Mouse (Mus musculus) heart, embryonic 10.5 days (tissue): ENCODE results near the gene Fgfr2. TPM values are rescaled to one million over a fixed set of nuclear protein-coding genes. Genes with fewer than 3 reads are reported as not detected.

Experiments
- DNase-seq: peaks from one replicate; pipeline ENCODE4 v3.0.0-alpha.2; 2017; ENCODE audit warnings: low spot score
- H3K27ac ChIP-seq: fragments of 300-500 bp; sonication (generic); 2 replicates; pipeline ENCODE4 v1.5.1; 2016; ENCODE audit warnings: mild to moderate bottlenecking
- H3K27me3 ChIP-seq: fragments of 300-500 bp; sonication (generic); 2 replicates; pipeline ENCODE4 v1.6.1; 2016; ENCODE audit warnings: mild to moderate bottlenecking; ENCODE audit not compliant: poor library complexity, insufficient read depth, severe bottlenecking
- H3K36me3 ChIP-seq: fragments of 300-500 bp; sonication (generic); 2 replicates; pipeline ENCODE4 v1.6.1; 2016; ENCODE audit warnings: mild to moderate bottlenecking, moderate library complexity
- H3K4me1 ChIP-seq: fragments of 300-500 bp; sonication (generic); 2 replicates; pipeline ENCODE4 v1.6.1; 2016; ENCODE audit warnings: mild to moderate bottlenecking
- H3K4me3 ChIP-seq: fragments of 300-500 bp; sonication (generic); 2 replicates; pipeline ENCODE4 v1.5.1; 2016; ENCODE audit warnings: mild to moderate bottlenecking, moderate library complexity
- H3K9me3 ChIP-seq: fragments of 300-500 bp; sonication (generic); 2 replicates; pipeline ENCODE4 v1.6.1; 2016; ENCODE audit warnings: mild to moderate bottlenecking, moderate library complexity
- WGBS: fragments of 180-500 bp; shearing (Covaris S2); methylation state at CpG from one replicate; pipeline ENCODE4 v1.1.7; 2016; 5-methylcytosine and 5-hydroxymethylcytosine counted together
- polyA plus RNA-seq: library from polyadenylated mRNA; unstranded; fragments of >200 nt; fragmentation: Nextera tagmentation; extraction: Ambion mirVana; gene quantifications from 2 replicates; pipeline ENCODE4 v1.2.1, GENCODE M21; 2016

Gene Fgfr2
- polyA plus RNA-seq, 1 experiment from 2014 or later, result 46.6 TPM

- Histone ChIP-seq H3K4me3 (no peak overlapping the region), H3K9me3 (no peaks in the 10 kb centered on the region), H3K27me3 (no peaks in the 10 kb centered on the region), H3K4me1 (peaks cover 13% of the 10 kb centered on the region), H3K36me3 (no peaks in the 10 kb centered on the region), H3K27ac (no peak overlapping the region)
- WGBS, result 75% methylated on average over 5 of the region's 5 CpGs
- no peak for DNase-seq
Observed at GRCm38 (mm10) chr7:132423570-132423969, 699.6 kb downstream of the Fgfr2 start.

DNA sequence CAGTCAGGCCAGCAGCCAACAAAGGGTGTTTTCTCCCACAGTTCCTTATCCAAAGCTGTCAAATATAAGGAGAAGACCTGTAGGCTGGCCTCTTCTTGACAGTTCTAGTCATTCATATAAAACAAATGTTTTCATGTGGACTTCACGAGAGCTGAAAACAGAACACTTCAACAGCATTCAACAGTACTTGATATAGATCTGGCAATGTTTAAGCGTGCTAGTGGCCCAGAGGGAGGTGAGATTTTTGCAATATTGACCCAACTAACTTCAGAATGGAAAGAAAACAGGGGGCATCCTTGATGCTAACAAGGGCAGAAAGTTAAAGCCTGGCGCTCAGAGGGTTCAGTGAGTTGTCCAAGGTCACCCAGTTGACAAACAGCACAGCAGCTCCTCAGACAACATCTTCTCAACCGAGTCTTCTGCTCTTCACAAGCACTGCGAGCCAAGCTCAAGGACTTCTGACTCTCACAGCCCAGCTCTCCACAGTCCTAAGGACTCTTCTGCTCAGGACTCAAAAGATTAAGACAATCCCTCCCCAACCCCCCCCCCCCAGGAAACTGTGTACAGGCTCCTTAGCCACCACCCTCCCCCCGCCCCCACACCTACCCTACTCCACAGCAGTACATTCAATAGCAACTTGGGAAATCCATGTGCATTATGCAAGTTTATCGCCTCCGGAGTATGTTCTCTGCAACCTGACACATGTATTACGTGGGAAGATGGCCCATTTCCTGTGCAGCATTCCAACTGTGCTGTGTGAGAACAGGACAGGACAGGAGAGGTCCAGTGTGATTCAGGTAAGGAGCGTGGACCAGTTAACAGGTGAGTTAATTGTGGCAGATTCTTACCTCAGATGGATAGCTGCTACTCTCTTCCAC lies 703.5 kb downstream of the Fgfr2 start:
- Histone ChIP-seq H3K9me3 (no peaks in the 10 kb centered on the region), H3K4me3 (no peak overlapping the region), H3K4me1 (no peaks in the 10 kb centered on the region), H3K27ac (no peak overlapping the region), H3K36me3 (no peaks in the 10 kb centered on the region), H3K27me3 (no peaks in the 10 kb centered on the region)
- WGBS, result 87% methylated on average over 10 of the region's 10 CpGs
- DNase-seq, result no peak

DNA sequence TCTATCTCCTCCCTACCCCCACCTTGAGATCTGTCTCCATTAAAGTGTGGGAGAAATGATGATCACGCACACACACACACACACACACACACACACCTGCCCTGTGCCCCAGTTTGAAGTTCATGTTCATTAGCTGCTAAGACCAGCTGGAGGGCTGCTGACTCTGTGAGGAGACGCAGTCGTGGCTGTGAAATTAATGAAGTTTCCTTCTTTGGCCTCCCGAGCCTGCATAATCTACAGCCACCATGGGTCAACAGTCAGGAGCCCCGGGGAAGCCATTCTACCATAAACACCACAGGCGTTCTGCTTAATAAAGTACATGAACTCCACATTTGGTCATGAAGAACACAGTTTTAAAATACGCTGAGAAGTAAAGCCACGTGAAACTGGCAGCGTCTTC lies 706.3 kb downstream of the Fgfr2 start:
- H3K4me1 ChIP-seq, result peaks cover 5% of the 10 kb centered on the region; the same call in 1 of the 2 replicates

GRCm38 (mm10) chr7:132415866-132416265 lies 707.3 kb downstream of the Fgfr2 start:
- Histone ChIP-seq H3K36me3 (no peaks in the 10 kb centered on the region), H3K27ac (no peak overlapping the region), H3K4me1 (peaks cover 5% of the 10 kb centered on the region; the same call in 1 of the 2 replicates), H3K9me3 (no peaks in the 10 kb centered on the region), H3K4me3 (no peak overlapping the region), H3K27me3 (no peaks in the 10 kb centered on the region)
- no peak for DNase-seq

More for the DNA sequence above, 706.3 kb downstream of the Fgfr2 start:
- H3K36me3 ChIP-seq, result no peaks in the 10 kb centered on the region
- DNase-seq, result no peak
- no peaks in the 10 kb centered on the region for H3K27me3 ChIP-seq
- no peaks in the 10 kb centered on the region for H3K9me3 ChIP-seq
- no peak overlapping the region for H3K27ac ChIP-seq
- 83% methylated on average over 9 of the region's 9 CpGs for WGBS
- H3K4me3 ChIP-seq, result no peak overlapping the region

DNA sequence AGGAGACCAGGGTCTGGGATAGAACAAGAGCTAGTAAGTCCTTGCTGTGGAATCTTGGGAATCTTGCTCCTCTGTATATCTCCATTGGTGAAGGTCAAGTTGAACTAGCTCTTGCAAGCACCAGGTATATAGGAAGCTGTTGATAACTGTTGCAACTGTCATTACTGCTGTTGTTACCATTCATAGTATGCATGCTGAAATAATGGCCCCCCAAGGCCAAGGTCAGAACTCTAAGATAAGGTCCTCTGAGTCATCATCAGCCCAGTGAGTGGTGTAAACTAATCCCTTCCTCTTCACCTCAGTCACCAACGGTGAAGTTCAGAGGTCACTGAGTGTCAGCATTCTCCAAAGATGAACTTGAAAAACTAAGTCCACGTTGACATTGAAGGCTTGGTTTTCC lies 710.6 kb downstream of the Fgfr2 start:
- 43% methylated on average over 2 of the region's 2 CpGs for WGBS
- Histone ChIP-seq H3K9me3 (no peaks in the 10 kb centered on the region), H3K4me1 (peaks cover 5% of the 10 kb centered on the region; the same call in 1 of the 2 replicates), H3K27me3 (no peaks in the 10 kb centered on the region), H3K27ac (no peak overlapping the region), H3K4me3 (no peak overlapping the region), H3K36me3 (no peaks in the 10 kb centered on the region)
- DNase-seq, result no peak

DNA sequence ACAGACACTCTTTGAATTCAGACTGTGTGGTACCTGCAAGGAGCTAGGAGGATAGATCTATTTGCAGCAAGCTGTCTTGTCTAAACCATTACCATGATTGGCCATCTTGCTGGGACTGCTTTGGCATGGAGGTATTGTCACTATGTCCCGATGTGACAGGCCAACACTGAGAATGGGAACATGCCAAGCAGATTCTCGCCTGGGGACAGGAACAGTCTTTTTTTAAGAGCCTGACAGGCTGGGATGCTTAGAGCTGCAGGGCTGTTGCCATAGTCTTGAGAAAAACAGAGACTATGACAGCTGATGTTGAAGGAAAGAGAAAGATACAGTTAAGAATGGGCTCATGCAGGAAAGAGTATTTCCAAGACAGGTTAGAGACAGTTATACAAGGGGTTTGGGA lies 711.4 kb downstream of the Fgfr2 start:
- no peak for DNase-seq
- peaks cover 5% of the 10 kb centered on the region; the same call in 1 of the 2 replicates for H3K4me1 ChIP-seq
- H3K9me3 ChIP-seq, result no peaks in the 10 kb centered on the region
- 75% methylated on average over 2 of the region's 2 CpGs for WGBS
- H3K27me3 ChIP-seq, result no peaks in the 10 kb centered on the region
- no peaks in the 10 kb centered on the region for H3K36me3 ChIP-seq
- H3K27ac ChIP-seq, result no peak overlapping the region
- H3K4me3 ChIP-seq, result no peak overlapping the region

GRCm38 (mm10) chr7:132410958-132411357 lies 712.2 kb downstream of the Fgfr2 start:
- Histone ChIP-seq H3K27me3 (no peaks in the 10 kb centered on the region), H3K27ac (no peak overlapping the region), H3K4me3 (no peak overlapping the region), H3K36me3 (no peaks in the 10 kb centered on the region), H3K4me1 (peaks cover 5% of the 10 kb centered on the region; the same call in 1 of the 2 replicates), H3K9me3 (no peaks in the 10 kb centered on the region)
- DNase-seq, result no peak
- WGBS, result 76% methylated on average over 4 of the region's 4 CpGs

GRCm38 (mm10) chr7:132409890-132410289 lies 713.3 kb downstream of the Fgfr2 start:
- Histone ChIP-seq H3K4me1 (peaks cover 8% of the 10 kb centered on the region; the same call in 1 of the 2 replicates), H3K9me3 (no peaks in the 10 kb centered on the region), H3K4me3 (no peak overlapping the region), H3K27me3 (no peaks in the 10 kb centered on the region), H3K36me3 (no peaks in the 10 kb centered on the region), H3K27ac (no peak overlapping the region)
- no peak for DNase-seq
- 49% methylated on average over 3 of the region's 3 CpGs for WGBS

GRCm38 (mm10) chr7:132402377-132403084 lies 720.6 kb downstream of the Fgfr2 start:
- DNase-seq, result no peak
- no peaks in the 10 kb centered on the region for H3K27me3 ChIP-seq
- no peaks in the 10 kb centered on the region for H3K36me3 ChIP-seq
- WGBS, result 71% methylated on average over 10 of the region's 10 CpGs
- peaks cover 10% of the 10 kb centered on the region; the same call in 1 of the 2 replicates for H3K4me1 ChIP-seq
- no peak overlapping the region for H3K27ac ChIP-seq
- no peaks in the 10 kb centered on the region for H3K9me3 ChIP-seq
- H3K4me3 ChIP-seq, result no peak overlapping the region

- WGBS, result 70% methylated on average over 3 of the region's 3 CpGs
- H3K9me3 ChIP-seq, result no peaks in the 10 kb centered on the region
- no peak for DNase-seq
Observed at GRCm38 (mm10) chr7:132398487-132398886, 724.7 kb downstream of the Fgfr2 start.

GRCm38 (mm10) chr7:132396661-132397322 lies 726.4 kb downstream of the Fgfr2 start:
- Histone ChIP-seq H3K9me3 (no peaks in the 10 kb centered on the region), H3K27me3 (no peaks in the 10 kb centered on the region), H3K4me1 (peaks cover 20% of the 10 kb centered on the region), H3K4me3 (no peak overlapping the region), H3K36me3 (no peaks in the 10 kb centered on the region), H3K27ac (no peak overlapping the region)
- no peak for DNase-seq
- WGBS, result 47% methylated on average over 7 of the region's 7 CpGs

More at GRCm38 (mm10) chr7:132398487-132398886, 724.7 kb downstream of the Fgfr2 start:
- Histone ChIP-seq H3K4me3 (no peak overlapping the region), H3K4me1 (peaks cover 10% of the 10 kb centered on the region), H3K36me3 (no peaks in the 10 kb centered on the region), H3K27me3 (no peaks in the 10 kb centered on the region), H3K27ac (no peak overlapping the region)

DNA sequence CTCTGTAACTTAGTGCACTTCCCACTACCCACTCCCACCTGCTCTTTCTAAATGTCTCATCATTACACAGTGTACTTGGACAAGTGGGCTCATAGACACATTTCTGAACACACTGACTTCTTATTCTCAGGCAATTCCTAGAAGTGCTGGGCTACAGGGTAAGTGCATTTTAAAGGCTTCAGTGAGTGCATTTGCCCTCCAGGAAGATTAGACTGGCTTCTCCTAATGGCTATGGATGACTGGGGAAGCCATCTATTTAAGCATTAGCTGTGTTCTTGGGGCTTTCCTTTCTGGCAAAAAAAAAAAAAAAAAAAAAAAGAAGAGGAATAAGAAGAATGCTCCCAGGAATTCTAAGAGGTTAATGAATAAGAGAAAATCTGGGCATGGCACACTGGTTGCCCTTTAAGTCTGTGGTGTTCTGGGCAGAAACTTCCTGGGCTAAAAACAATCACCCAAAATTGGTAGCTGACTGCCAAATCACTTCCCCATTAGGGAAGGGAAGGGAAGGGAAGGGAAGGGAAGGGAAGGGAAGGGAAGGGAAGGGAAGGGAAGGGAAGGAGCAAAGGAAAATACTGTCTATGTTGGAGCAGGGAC lies 729.5 kb downstream of the Fgfr2 start:
- Histone ChIP-seq H3K9me3 (no peaks in the 10 kb centered on the region), H3K27me3 (no peaks in the 10 kb centered on the region), H3K36me3 (no peaks in the 10 kb centered on the region), H3K4me1 (peaks cover 38% of the 10 kb centered on the region), H3K27ac (no peak overlapping the region), H3K4me3 (no peak overlapping the region)
- no peak for DNase-seq
